Mouse (Mus musculus): ENCODE measurements around the gene Olfr1377. TPM values are rescaled to one million over a fixed set of nuclear protein-coding genes. Genes with fewer than 3 reads are reported as not detected.
A peak's percentile ranks its signal among the peaks of the same experiment; 100 is the strongest.

Gene Olfr1377
- not detected in 2 replicates for polyA plus RNA-seq (2014; fragmentation: Nextera tagmentation; extraction: Ambion mirVana)

- H3K27me3 ChIP-seq (ENCODE audit: control insufficient read depth, insufficient read depth, low read length), result no peaks in the 10 kb centered on the region
- H3K27ac ChIP-seq (ENCODE audit: low read depth, low read length), result no peak within 1 kb of the TSS
- H3K4me2 ChIP-seq, result no peak within 1 kb of the TSS
- 67% methylated on average over 5 of the region's 5 CpGs for WGBS
- no peak for ATAC-seq (ENCODE audit: low FRiP score)
- no peak for DNase-seq (ENCODE audit: low spot score, missing footprints)
- no peaks in the 10 kb centered on the region for H3K4me1 ChIP-seq (ENCODE audit: control insufficient read depth, insufficient read depth, low read length)
- H3K9ac ChIP-seq (ENCODE audit: low read length), result no peak within 1 kb of the TSS
- no peaks in the 10 kb centered on the region for H3K9me3 ChIP-seq (ENCODE audit: control insufficient read depth, low read length)
- H3K36me3 ChIP-seq (ENCODE audit: control insufficient read depth, insufficient read depth, low read length), result no peaks in the 10 kb centered on the region
- no peak within 1 kb of the TSS for H3K4me3 ChIP-seq (ENCODE audit: low read depth, low read length)
These were observed at the start of gene Olfr1377 for GRCm38 (mm10) chr11:50981667-50982066. TSS of gene Olfr1377 (plus strand) at chr11:50981967.

GRCm38 (mm10) chr11:50932040-50932439, 49.7 kb upstream of the Olfr1377 start:
- ATAC-seq (ENCODE audit: low FRiP score), result peak; percentile 61
- H3K9ac ChIP-seq (ENCODE audit: low read length), result no peak overlapping the region

GRCm38 (mm10) chr11:50938435-50938834, 43.3 kb upstream of the Olfr1377 start:
- H3K27ac ChIP-seq (ENCODE audit: low read depth, low read length), result no peak overlapping the region
- H3K4me2 ChIP-seq, result no peak overlapping the region
- H3K27me3 ChIP-seq (ENCODE audit: control insufficient read depth, insufficient read depth, low read length), result no peaks in the 10 kb centered on the region
- H3K4me3 ChIP-seq (ENCODE audit: low read depth, low read length), result no peak overlapping the region
- 85% methylated on average over 8 of the region's 8 CpGs for WGBS
- H3K4me1 ChIP-seq (ENCODE audit: control insufficient read depth, insufficient read depth, low read length), result no peaks in the 10 kb centered on the region
- H3K36me3 ChIP-seq (ENCODE audit: control insufficient read depth, insufficient read depth, low read length), result no peaks in the 10 kb centered on the region
- no peak for DNase-seq (ENCODE audit: low spot score, missing footprints)
- no peak overlapping the region for H3K9ac ChIP-seq (ENCODE audit: low read length)
- no peaks in the 10 kb centered on the region for H3K9me3 ChIP-seq (ENCODE audit: control insufficient read depth, low read length)
- no peak for ATAC-seq (ENCODE audit: low FRiP score)

More at GRCm38 (mm10) chr11:50932040-50932439, 49.7 kb upstream of the Olfr1377 start:
- Histone ChIP-seq H3K36me3 (ENCODE audit: control insufficient read depth, insufficient read depth, low read length) (no peaks in the 10 kb centered on the region), H3K4me3 (ENCODE audit: low read depth, low read length) (no peak overlapping the region), H3K9me3 (ENCODE audit: control insufficient read depth, low read length) (no peaks in the 10 kb centered on the region), H3K4me1 (ENCODE audit: control insufficient read depth, insufficient read depth, low read length) (no peaks in the 10 kb centered on the region; the same call in 1 of the 2 replicates), H3K4me2 (peak overlapping the region; percentile 10; the same call in 1 of the 2 replicates), H3K27ac (ENCODE audit: low read depth, low read length) (no peak overlapping the region), H3K27me3 (ENCODE audit: control insufficient read depth, insufficient read depth, low read length) (peaks cover 2% of the 10 kb centered on the region; the same call in 1 of the 2 replicates)
- DNase-seq (ENCODE audit: low spot score, missing footprints), result no peak
- 100% methylated on average over 1 of the region's 1 CpGs for WGBS

- H3K4me3 ChIP-seq (ENCODE audit: low read depth, low read length), result no peak overlapping the region
- no peak overlapping the region for H3K9ac ChIP-seq (ENCODE audit: low read length)
- no peak overlapping the region for H3K27ac ChIP-seq (ENCODE audit: low read depth, low read length)
- H3K4me2 ChIP-seq, result no peak overlapping the region
- no peaks in the 10 kb centered on the region for H3K4me1 ChIP-seq (ENCODE audit: control insufficient read depth, insufficient read depth, low read length)
- WGBS, result 38% methylated on average over 14 of the region's 14 CpGs
- H3K27me3 ChIP-seq (ENCODE audit: control insufficient read depth, insufficient read depth, low read length), result no peaks in the 10 kb centered on the region
- H3K9me3 ChIP-seq (ENCODE audit: control insufficient read depth, low read length), result no peaks in the 10 kb centered on the region
- ATAC-seq (ENCODE audit: low FRiP score) (peak; percentile 38), DNase-seq (ENCODE audit: low spot score, missing footprints) (peak; percentile 90)
- H3K36me3 ChIP-seq (ENCODE audit: control insufficient read depth, insufficient read depth, low read length), result no peaks in the 10 kb centered on the region
These were observed 42.0 kb upstream of the Olfr1377 start for GRCm38 (mm10) chr11:50939621-50940366.

GRCm38 (mm10) chr11:50942386-50942785, 39.4 kb upstream of the Olfr1377 start:
- Histone ChIP-seq H3K27ac (ENCODE audit: low read depth, low read length) (no peak overlapping the region), H3K9ac (ENCODE audit: low read length) (no peak overlapping the region), H3K4me3 (ENCODE audit: low read depth, low read length) (no peak overlapping the region), H3K27me3 (ENCODE audit: control insufficient read depth, insufficient read depth, low read length) (no peaks in the 10 kb centered on the region), H3K9me3 (ENCODE audit: control insufficient read depth, low read length) (no peaks in the 10 kb centered on the region), H3K36me3 (ENCODE audit: control insufficient read depth, insufficient read depth, low read length) (no peaks in the 10 kb centered on the region), H3K4me1 (ENCODE audit: control insufficient read depth, insufficient read depth, low read length) (no peaks in the 10 kb centered on the region), H3K4me2 (no peak overlapping the region)
- 76% methylated on average over 12 of the region's 12 CpGs for WGBS
- ATAC-seq (ENCODE audit: low FRiP score) (no peak), DNase-seq (ENCODE audit: low spot score, missing footprints) (no peak)

- Histone ChIP-seq H3K4me3 (ENCODE audit: low read depth, low read length) (no peak within 1 kb of the TSS), H3K27ac (ENCODE audit: low read depth, low read length) (no peak within 1 kb of the TSS), H3K4me2 (no peak within 1 kb of the TSS), H3K4me1 (ENCODE audit: control insufficient read depth, insufficient read depth, low read length) (no peaks in the 10 kb centered on the region), H3K9me3 (ENCODE audit: control insufficient read depth, low read length) (no peaks in the 10 kb centered on the region), H3K9ac (ENCODE audit: low read length) (no peak within 1 kb of the TSS), H3K36me3 (ENCODE audit: control insufficient read depth, insufficient read depth, low read length) (no peaks in the 10 kb centered on the region), H3K27me3 (ENCODE audit: control insufficient read depth, insufficient read depth, low read length) (no peaks in the 10 kb centered on the region)
- no peak for DNase-seq (ENCODE audit: low spot score, missing footprints)
- WGBS, result 87% methylated on average over 14 of the region's 14 CpGs
- ATAC-seq (ENCODE audit: low FRiP score), result no peak
These were observed 38.3 kb upstream of the Olfr1377 start, which contains the start of gene 4933414I15Rik for GRCm38 (mm10) chr11:50943506-50943905. TSS of gene 4933414I15Rik (minus strand) at chr11:50943765.

GRCm38 (mm10) chr11:50952290-50952689, 29.5 kb upstream of the Olfr1377 start:
- Histone ChIP-seq H3K27ac (ENCODE audit: low read depth, low read length) (no peak overlapping the region), H3K4me1 (ENCODE audit: control insufficient read depth, insufficient read depth, low read length) (no peaks in the 10 kb centered on the region), H3K36me3 (ENCODE audit: control insufficient read depth, insufficient read depth, low read length) (no peaks in the 10 kb centered on the region), H3K4me3 (ENCODE audit: low read depth, low read length) (no peak overlapping the region), H3K9me3 (ENCODE audit: control insufficient read depth, low read length) (no peaks in the 10 kb centered on the region), H3K27me3 (ENCODE audit: control insufficient read depth, insufficient read depth, low read length) (no peaks in the 10 kb centered on the region), H3K4me2 (no peak overlapping the region), H3K9ac (ENCODE audit: low read length) (no peak overlapping the region)
- WGBS, result 83% methylated on average over 14 of the region's 14 CpGs
- DNase-seq (ENCODE audit: low spot score, missing footprints), result no peak
- ATAC-seq (ENCODE audit: low FRiP score), result no peak

GRCm38 (mm10) chr11:50953665-50954064, 28.1 kb upstream of the Olfr1377 start, which contains the start of gene Prop1:
TSS of gene Prop1 (minus strand) at chr11:50953765.
- H3K27ac ChIP-seq (ENCODE audit: low read depth, low read length), result no peak within 1 kb of the TSS
- no peaks in the 10 kb centered on the region for H3K27me3 ChIP-seq (ENCODE audit: control insufficient read depth, insufficient read depth, low read length)
- H3K9me3 ChIP-seq (ENCODE audit: control insufficient read depth, low read length), result no peaks in the 10 kb centered on the region
- no peak for DNase-seq (ENCODE audit: low spot score, missing footprints)
- ATAC-seq (ENCODE audit: low FRiP score), result no peak
- H3K4me3 ChIP-seq (ENCODE audit: low read depth, low read length), result no peak within 1 kb of the TSS
- H3K4me2 ChIP-seq, result no peak within 1 kb of the TSS
- 70% methylated on average over 6 of the region's 6 CpGs for WGBS
- H3K4me1 ChIP-seq (ENCODE audit: control insufficient read depth, insufficient read depth, low read length), result no peaks in the 10 kb centered on the region
- H3K36me3 ChIP-seq (ENCODE audit: control insufficient read depth, insufficient read depth, low read length), result no peaks in the 10 kb centered on the region
- H3K9ac ChIP-seq (ENCODE audit: low read length), result no peak within 1 kb of the TSS

- WGBS, result 83% methylated on average over 2 of the region's 2 CpGs
These were observed 16.9 kb upstream of the Olfr1377 start for GRCm38 (mm10) chr11:50964886-50965285.

More at GRCm38 (mm10) chr11:50964886-50965285, 16.9 kb upstream of the Olfr1377 start:
- Histone ChIP-seq H3K4me1 (ENCODE audit: control insufficient read depth, insufficient read depth, low read length) (no peaks in the 10 kb centered on the region), H3K4me2 (no peak overlapping the region), H3K27ac (ENCODE audit: low read depth, low read length) (no peak overlapping the region), H3K9me3 (ENCODE audit: control insufficient read depth, low read length) (no peaks in the 10 kb centered on the region), H3K9ac (ENCODE audit: low read length) (no peak overlapping the region), H3K36me3 (ENCODE audit: control insufficient read depth, insufficient read depth, low read length) (no peaks in the 10 kb centered on the region), H3K4me3 (ENCODE audit: low read depth, low read length) (no peak overlapping the region), H3K27me3 (ENCODE audit: control insufficient read depth, insufficient read depth, low read length) (no peaks in the 10 kb centered on the region; the same call in 1 of the 2 replicates)
- DNase-seq (ENCODE audit: low spot score, missing footprints) (no peak), ATAC-seq (ENCODE audit: low FRiP score) (no peak)

Data from midbrain, embryonic 11.5 days (tissue).